Mouse (Mus musculus) CH12.LX (cell line): ENCODE measurements around the gene Zbtb8os.
A peak's percentile ranks its signal among the peaks of the same experiment; 100 is the strongest.

Experiments
- CHD2 ChIP-seq: IDR thresholded peaks from 2 replicates; pipeline ENCODE4 v1.6.1; 2011; ENCODE audit warnings: low read length, improper control_type of control experiment
- CTCF ChIP-seq, 2 experiments: IDR thresholded peaks in 1 of 2; conservative IDR thresholded peaks in 1 of 2; 2 replicates each; pipeline ENCODE4 v1.5.1; 2011 to 2012; ENCODE audit warnings: low read depth in 2 of 2, low read length in 2 of 2, improper control_type of control experiment in 1 of 2, inconsistent platforms in 1 of 2, mild to moderate bottlenecking in 1 of 2, moderate library complexity in 1 of 2
- E2F4 ChIP-seq: IDR thresholded peaks from 2 replicates; pipeline ENCODE4 v1.6.1; 2011; ENCODE audit warnings: low read depth, low read length, improper control_type of control experiment; ENCODE audit not compliant: insufficient replicate concordance
- HCFC1 ChIP-seq: IDR thresholded peaks from 2 replicates; pipeline ENCODE4 v1.6.1; 2012; ENCODE audit warnings: low read depth, mild to moderate bottlenecking, inconsistent platforms, low read length, improper control_type of control experiment
- MAFK ChIP-seq: IDR thresholded peaks from 2 replicates; pipeline ENCODE4 v1.6.1; 2011; ENCODE audit warnings: low read length, improper control_type of control experiment; ENCODE audit not compliant: insufficient replicate concordance
- POLR2A ChIP-seq: IDR thresholded peaks from 2 replicates; pipeline ENCODE4 v1.6.1; 2011; ENCODE audit warnings: low read depth, mild to moderate bottlenecking, improper control_type of control experiment, low read length
- POLR2AphosphoS2 ChIP-seq: IDR thresholded peaks from 2 replicates; pipeline ENCODE4 v1.6.1; 2011; ENCODE audit warnings: low read depth, low read length, improper control_type of control experiment
- RCOR1 ChIP-seq: conservative IDR thresholded peaks from 2 replicates; pipeline ENCODE4 v1.6.1; 2012; ENCODE audit warnings: low read depth, mild to moderate bottlenecking, inconsistent platforms, low read length, improper control_type of control experiment
- SIN3A ChIP-seq: IDR thresholded peaks from 2 replicates; pipeline ENCODE4 v1.6.1; 2012; ENCODE audit warnings: low read length, improper control_type of control experiment, inconsistent platforms
- TCF12 ChIP-seq: IDR thresholded peaks from 2 replicates; pipeline ENCODE4 v1.6.1; 2014; ENCODE audit warnings: low read depth, mild to moderate bottlenecking, inconsistent platforms, low read length, improper control_type of control experiment

GRCm38 (mm10) chr4:129350644-129351043, 15.1 kb downstream of the Zbtb8os start:
- TF ChIP-seq TCF12 = no peak
- no peak for TF ChIP-seq MAFK
- peak; percentile 72 to 89 for TF ChIP-seq CTCF (conservative IDR thresholded peaks at IDR 0.05 in 1 of 2, IDR thresholded peaks at IDR 0.05 in 1 of 2; ENCODE audit: low read depth in 2 of 2, low read length in 2 of 2)
- no peak for TF ChIP-seq E2F4
- TF ChIP-seq POLR2A = no peak
- no peak for TF ChIP-seq CHD2
- no peak for TF ChIP-seq POLR2AphosphoS2
- no peak for TF ChIP-seq SIN3A
- TF ChIP-seq RCOR1 = no peak
- no peak for TF ChIP-seq HCFC1
